Mouse (Mus musculus) intestine, embryonic 16.5 days (tissue): ENCODE measurements around the gene Mtfr1l. TPM values are rescaled to one million over a fixed set of nuclear protein-coding genes. Genes with fewer than 3 reads are reported as not detected.

Experiments
- ATAC-seq: fragments of 200-750 bp; cut with Nextera tagmentation; 2 replicates; pipeline ENCODE4 v1.8.0; 2017; ENCODE audit warnings: moderate TSS enrichment, moderate library complexity
- H3K27ac ChIP-seq: fragments of 300-500 bp; sonication (generic); 2 replicates; pipeline ENCODE4 v1.5.1; 2014; ENCODE audit warnings: mild to moderate bottlenecking, low read length
- H3K27me3 ChIP-seq: fragments of 300-500 bp; sonication (generic); replicated peaks from 2 replicates; pipeline ENCODE4 v1.6.1; 2014; ENCODE audit warnings: low read length, control low read depth, mixed read lengths; ENCODE audit not compliant: control insufficient read depth, insufficient read depth
- H3K36me3 ChIP-seq: fragments of 300-500 bp; sonication (generic); 2 replicates; pipeline ENCODE4 v1.6.1; 2014; ENCODE audit warnings: low read length, control low read depth; ENCODE audit not compliant: control insufficient read depth, insufficient read depth
- H3K4me1 ChIP-seq: fragments of 300-500 bp; sonication (generic); 2 replicates; pipeline ENCODE4 v1.6.1; 2014; ENCODE audit warnings: low read length, control low read depth, mixed read lengths; ENCODE audit not compliant: control insufficient read depth, insufficient read depth
- H3K4me2 ChIP-seq: fragments of 300-500 bp; sonication (generic); 2 replicates; pipeline ENCODE4 v1.6.1; 2014; ENCODE audit warnings: low read depth, low read length, control low read depth
- H3K4me3 ChIP-seq: fragments of 300-500 bp; sonication (generic); 2 replicates; pipeline ENCODE4 v1.5.1; 2014; ENCODE audit warnings: mild to moderate bottlenecking, low read length
- H3K9ac ChIP-seq: fragments of 300-500 bp; sonication (generic); 2 replicates; pipeline ENCODE4 v1.6.1; 2014; ENCODE audit warnings: low read depth, low read length
- H3K9me3 ChIP-seq: fragments of 300-500 bp; sonication (generic); 2 replicates; pipeline ENCODE4 v1.6.1; 2016; ENCODE audit warnings: low read length, control low read depth; ENCODE audit not compliant: control insufficient read depth
- WGBS: fragments of 180-500 bp; shearing (Covaris S2); extraction: QIAGEN DNeasy Blood & Tissue Kit; methylation state at CpG from one replicate; pipeline ENCODE4 v1.1.7; 2014; 5-methylcytosine and 5-hydroxymethylcytosine counted together
- polyA plus RNA-seq: library from polyadenylated mRNA; unstranded; fragments of >200 nt; fragmentation: Nextera tagmentation; extraction: Ambion mirVana; gene quantifications from 2 replicates; pipeline ENCODE4 v1.2.1, GENCODE M21; 2015

Mtfr1l gene
- 97.1 and 97.5 TPM in 2 replicates for polyA plus RNA-seq

DNA sequence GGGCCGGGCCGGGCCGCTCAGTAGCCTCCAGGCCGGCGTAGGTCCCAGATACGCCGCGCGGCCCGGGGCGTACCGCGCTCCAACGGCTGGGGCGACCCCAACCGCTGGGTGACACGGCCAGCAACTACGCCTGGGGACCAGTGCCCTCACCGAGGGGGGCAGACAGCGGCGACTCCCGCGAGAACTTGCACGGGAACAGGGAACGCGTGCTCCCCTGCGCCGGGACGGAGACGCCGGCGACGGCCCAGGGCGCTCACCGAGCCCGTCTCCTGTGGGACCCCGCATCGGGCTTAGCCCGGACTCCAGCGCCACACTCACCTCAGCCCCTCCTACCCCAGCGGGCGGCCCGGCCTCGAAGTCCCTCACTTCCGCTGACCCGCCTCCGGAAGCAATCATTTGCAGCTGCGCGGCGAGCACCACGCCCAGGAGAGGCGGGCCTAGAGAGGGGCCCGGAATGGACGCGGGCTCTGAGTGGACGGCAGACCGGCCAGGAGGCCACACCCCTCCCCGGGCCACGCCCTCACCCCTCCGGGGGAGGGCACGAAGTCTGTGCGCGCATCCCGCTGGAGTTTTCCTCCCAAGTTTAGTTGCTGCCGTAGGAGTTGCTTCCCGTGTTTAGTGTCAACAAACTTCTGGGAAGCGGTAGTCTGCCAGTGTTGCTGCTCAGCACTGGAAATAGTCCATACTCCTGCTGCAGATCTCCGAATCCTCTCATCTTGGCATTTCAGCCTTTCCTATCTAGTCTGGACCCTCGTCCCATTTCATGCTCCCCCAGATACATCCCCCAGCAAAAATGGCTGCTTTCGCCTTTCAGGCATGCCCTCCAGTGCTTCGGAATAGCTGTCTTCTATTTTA lies at the start of gene Mtfr1l:
Gene Mtfr1l (minus strand): TSS at position 456 of the 855 bp plus-strand sequence.
- H3K4me3 ChIP-seq, result peak within 1 kb of the TSS; percentile 97
- peaks cover 7% of the 10 kb centered on the region; the same call in 1 of the 2 replicates for H3K36me3 ChIP-seq
- H3K27me3 ChIP-seq, result no peaks in the 10 kb centered on the region
- H3K4me2 ChIP-seq, result peak within 1 kb of the TSS; percentile 97
- peak within 1 kb of the TSS; percentile 90 for H3K9ac ChIP-seq
- WGBS, result under 1% methylated on average over 68 of the region's 71 CpGs
- H3K4me1 ChIP-seq, result peaks cover 14% of the 10 kb centered on the region
- peak; percentile 99 for ATAC-seq
- H3K27ac ChIP-seq, result peak within 1 kb of the TSS; percentile 82
- H3K9me3 ChIP-seq, result no peaks in the 10 kb centered on the region

DNA sequence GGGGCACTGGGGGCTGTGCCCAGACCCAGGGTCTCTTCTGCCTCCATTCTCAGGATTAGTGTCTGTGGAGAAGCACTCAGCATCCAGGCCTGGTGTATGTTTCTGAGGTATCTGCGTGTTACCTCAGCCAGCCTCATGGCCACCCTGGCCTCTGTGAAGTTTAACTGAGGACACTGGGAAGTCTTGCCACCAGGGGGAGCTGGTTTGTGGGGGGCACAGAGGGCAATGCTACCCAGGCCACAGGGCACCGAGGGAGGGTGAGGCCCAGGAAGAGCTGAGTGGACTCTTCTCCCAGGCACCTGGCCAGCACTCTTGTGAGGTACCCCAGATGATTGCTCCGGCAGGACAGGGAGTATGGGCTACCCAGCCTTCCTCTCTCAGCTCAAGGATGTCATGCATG lies 48.3 kb upstream of the Mtfr1l start:
- Histone ChIP-seq H3K36me3 (no peaks in the 10 kb centered on the region), H3K4me2 (no peak overlapping the region), H3K27me3 (no peaks in the 10 kb centered on the region), H3K4me3 (no peak overlapping the region), H3K9me3 (no peaks in the 10 kb centered on the region), H3K9ac (no peak overlapping the region), H3K27ac (no peak overlapping the region), H3K4me1 (peaks cover 12% of the 10 kb centered on the region)
- no peak for ATAC-seq
- WGBS, result 73% methylated on average over 3 of the region's 3 CpGs

GRCm38 (mm10) chr4:134581365-134581764 lies 46.2 kb upstream of the Mtfr1l start:
- ATAC-seq, result no peak
- H3K4me3 ChIP-seq, result no peak overlapping the region
- H3K36me3 ChIP-seq, result no peaks in the 10 kb centered on the region
- WGBS, result 63% methylated on average over 8 of the region's 8 CpGs
- no peaks in the 10 kb centered on the region for H3K9me3 ChIP-seq
- no peak overlapping the region for H3K4me2 ChIP-seq
- peaks cover 9% of the 10 kb centered on the region for H3K4me1 ChIP-seq
- H3K9ac ChIP-seq, result no peak overlapping the region
- H3K27me3 ChIP-seq, result no peaks in the 10 kb centered on the region
- H3K27ac ChIP-seq, result no peak overlapping the region

- no peak for ATAC-seq
- Histone ChIP-seq H3K36me3 (no peaks in the 10 kb centered on the region), H3K4me3 (no peak overlapping the region), H3K4me1 (peaks cover 9% of the 10 kb centered on the region), H3K27ac (no peak overlapping the region), H3K27me3 (no peaks in the 10 kb centered on the region), H3K9me3 (no peaks in the 10 kb centered on the region), H3K9ac (no peak overlapping the region), H3K4me2 (no peak overlapping the region)
- 80% methylated on average over 15 of the region's 15 CpGs for WGBS
Measured at GRCm38 (mm10) chr4:134580351-134581148, 45.4 kb upstream of the Mtfr1l start.

DNA sequence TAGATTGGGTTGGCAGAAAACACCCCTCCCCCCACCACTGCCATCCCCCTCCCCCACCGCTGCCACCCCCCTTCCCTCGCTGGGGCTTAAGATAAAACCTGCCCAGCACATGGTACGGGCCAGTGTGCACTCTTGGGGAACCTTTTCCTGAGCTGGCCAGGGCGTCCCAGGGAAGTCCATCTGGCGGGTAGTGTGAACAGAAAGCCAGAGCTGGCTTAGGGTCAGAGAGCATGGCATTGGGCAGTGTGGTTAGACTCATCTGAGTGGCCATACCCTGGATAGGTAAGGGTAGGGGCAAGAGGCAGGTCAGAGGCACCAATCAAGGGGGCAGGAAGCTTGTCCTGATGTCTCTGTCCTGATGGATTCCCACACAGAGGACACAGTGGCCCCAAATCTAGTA lies 44.4 kb upstream of the Mtfr1l start:
- peak overlapping the region; percentile 16; the same call in 1 of the 2 replicates for H3K9ac ChIP-seq
- no peaks in the 10 kb centered on the region for H3K36me3 ChIP-seq

DNA sequence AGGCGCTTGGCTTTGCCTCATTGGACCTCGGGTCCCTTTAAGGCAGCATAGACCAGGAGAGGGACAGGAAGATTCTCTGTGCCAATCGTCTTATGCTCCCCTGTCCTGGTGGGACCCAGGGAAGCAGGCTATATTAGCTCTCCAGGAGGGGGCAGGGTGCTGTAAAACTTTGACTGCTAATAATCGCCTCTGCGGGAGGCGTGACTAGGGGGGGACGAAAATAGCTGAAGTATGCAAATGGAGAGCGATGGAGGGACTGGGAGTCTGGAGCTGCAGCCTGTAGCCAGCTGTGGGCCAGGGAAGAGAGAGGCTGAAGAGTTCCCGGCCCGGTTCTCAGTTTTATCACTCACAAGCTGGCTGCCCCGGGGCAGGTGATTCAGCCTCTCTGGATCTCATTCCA lies 44.0 kb upstream of the Mtfr1l start:
- Histone ChIP-seq H3K36me3 (no peaks in the 10 kb centered on the region), H3K4me3 (no peak overlapping the region), H3K9me3 (no peaks in the 10 kb centered on the region), H3K9ac (peak overlapping the region; percentile 16; the same call in 1 of the 2 replicates), H3K4me2 (peak overlapping the region; percentile 30), H3K27me3 (no peaks in the 10 kb centered on the region), H3K27ac (no peak overlapping the region), H3K4me1 (peaks cover 9% of the 10 kb centered on the region)
- 15% methylated on average over 11 of the region's 11 CpGs for WGBS
- peak; percentile 45 for ATAC-seq

More for the DNA sequence above, 44.4 kb upstream of the Mtfr1l start:
- no peak; the same call in 1 of the 2 replicates for ATAC-seq
- Histone ChIP-seq H3K27ac (no peak overlapping the region), H3K27me3 (no peaks in the 10 kb centered on the region), H3K4me2 (no peak overlapping the region), H3K9me3 (no peaks in the 10 kb centered on the region), H3K4me1 (peaks cover 9% of the 10 kb centered on the region), H3K4me3 (no peak overlapping the region)
- 32% methylated on average over 5 of the region's 5 CpGs for WGBS

- no peaks in the 10 kb centered on the region for H3K36me3 ChIP-seq
- H3K9ac ChIP-seq, result no peak overlapping the region
- ATAC-seq, result 0 out of 2 replicates have a peak, but pooled peaks have one; percentile 10
- H3K27me3 ChIP-seq, result no peaks in the 10 kb centered on the region
- H3K4me1 ChIP-seq, result peaks cover 9% of the 10 kb centered on the region
- WGBS, result 48% methylated on average over 5 of the region's 5 CpGs
- no peak overlapping the region for H3K4me3 ChIP-seq
- H3K9me3 ChIP-seq, result no peaks in the 10 kb centered on the region
- H3K4me2 ChIP-seq, result no peak overlapping the region
- H3K27ac ChIP-seq, result no peak overlapping the region
Measured at GRCm38 (mm10) chr4:134578407-134578806, 43.2 kb upstream of the Mtfr1l start.

DNA sequence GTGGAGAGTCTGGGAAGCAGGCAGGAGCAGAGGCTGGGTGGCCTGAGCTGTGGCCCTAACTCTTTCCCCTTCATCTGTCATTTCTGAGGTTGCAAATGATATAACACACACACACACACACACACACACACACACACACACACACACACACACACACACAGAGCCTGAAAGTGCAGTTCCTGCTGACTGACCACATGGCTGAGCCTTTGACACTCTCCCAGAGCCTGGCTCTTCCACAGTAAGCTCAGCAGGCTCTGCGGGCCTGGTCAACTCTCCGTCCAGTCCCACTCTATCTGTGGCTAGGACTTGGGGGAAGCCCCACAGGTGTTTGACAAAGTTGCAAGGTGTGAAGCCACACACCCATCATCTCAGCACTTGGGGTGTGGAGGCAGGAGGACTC lies 42.1 kb upstream of the Mtfr1l start:
- H3K27ac ChIP-seq, result no peak overlapping the region
- H3K4me2 ChIP-seq, result no peak overlapping the region
- H3K36me3 ChIP-seq, result no peaks in the 10 kb centered on the region
- no peak overlapping the region for H3K9ac ChIP-seq
- ATAC-seq, result no peak
- no peaks in the 10 kb centered on the region for H3K27me3 ChIP-seq
- WGBS, result 83% methylated on average over 2 of the region's 2 CpGs
- no peaks in the 10 kb centered on the region for H3K9me3 ChIP-seq
- H3K4me1 ChIP-seq, result peaks cover 9% of the 10 kb centered on the region
- H3K4me3 ChIP-seq, result no peak overlapping the region

- Histone ChIP-seq H3K4me1 (peaks cover 9% of the 10 kb centered on the region), H3K9me3 (no peaks in the 10 kb centered on the region), H3K4me3 (no peak overlapping the region), H3K9ac (no peak overlapping the region), H3K27ac (no peak overlapping the region), H3K27me3 (no peaks in the 10 kb centered on the region), H3K36me3 (no peaks in the 10 kb centered on the region), H3K4me2 (no peak overlapping the region)
- 42% methylated on average over 11 of the region's 11 CpGs for WGBS
- no peak for ATAC-seq
Measured at GRCm38 (mm10) chr4:134575486-134575885, 40.3 kb upstream of the Mtfr1l start.
